Mouse (Mus musculus): Measurements from ENCODE around the gene Pgm1. TPM values are rescaled to one million over a fixed set of nuclear protein-coding genes. Genes with fewer than 3 reads are reported as not detected.

Gene Pgm1
- polyA plus RNA-seq, 1 experiment from 2014 or later, result 47.5 TPM

- WGBS, result 85% methylated on average over 12 of the region's 12 CpGs
- no peak for DNase-seq (ENCODE audit: low spot score)
- Histone ChIP-seq H3K9me3 (ENCODE audit: control insufficient read depth, low read length) (no peaks in the 10 kb centered on the region), H3K27ac (ENCODE audit: low read depth, low read length) (no peak overlapping the region), H3K9ac (ENCODE audit: low read depth, low read length) (no peak overlapping the region), H3K4me2 (replicated peaks; ENCODE audit: low read depth, low read length) (no peak overlapping the region), H3K4me1 (replicated peaks; ENCODE audit: control insufficient read depth, insufficient read depth, low read length) (no peaks in the 10 kb centered on the region), H3K27me3 (ENCODE audit: control insufficient read depth, insufficient read depth, low read length) (no peaks in the 10 kb centered on the region), H3K36me3 (ENCODE audit: control insufficient read depth, insufficient read depth, low read length) (no peaks in the 10 kb centered on the region), H3K4me3 (ENCODE audit: low read depth, low read length) (no peak overlapping the region)
- no peak for ATAC-seq (ENCODE audit: low FRiP score)
Observed at GRCm38 (mm10) chr4:99985631-99986030, 56.4 kb downstream of the Pgm1 start.

GRCm38 (mm10) chr4:99986609-99987008 lies 57.4 kb downstream of the Pgm1 start:
- Histone ChIP-seq H3K4me2 (replicated peaks; ENCODE audit: low read depth, low read length) (no peak overlapping the region), H3K36me3 (ENCODE audit: control insufficient read depth, insufficient read depth, low read length) (no peaks in the 10 kb centered on the region), H3K9ac (ENCODE audit: low read depth, low read length) (no peak overlapping the region), H3K4me1 (replicated peaks; ENCODE audit: control insufficient read depth, insufficient read depth, low read length) (no peaks in the 10 kb centered on the region), H3K9me3 (ENCODE audit: control insufficient read depth, low read length) (no peaks in the 10 kb centered on the region), H3K27ac (ENCODE audit: low read depth, low read length) (no peak overlapping the region), H3K27me3 (ENCODE audit: control insufficient read depth, insufficient read depth, low read length) (no peaks in the 10 kb centered on the region), H3K4me3 (ENCODE audit: low read depth, low read length) (no peak overlapping the region)
- no peak for DNase-seq (ENCODE audit: low spot score)
- ATAC-seq (ENCODE audit: low FRiP score), result no peak
- 96% methylated on average over 10 of the region's 10 CpGs for WGBS

- no peaks in the 10 kb centered on the region for H3K27me3 ChIP-seq (ENCODE audit: control insufficient read depth, insufficient read depth, low read length)
- no peak overlapping the region for H3K4me3 ChIP-seq (ENCODE audit: low read depth, low read length)
- DNase-seq (ENCODE audit: low spot score) (no peak), ATAC-seq (ENCODE audit: low FRiP score) (no peak)
- H3K4me2 ChIP-seq (replicated peaks; ENCODE audit: low read depth, low read length), result no peak overlapping the region
- H3K9me3 ChIP-seq (ENCODE audit: control insufficient read depth, low read length), result no peaks in the 10 kb centered on the region
- no peak overlapping the region for H3K9ac ChIP-seq (ENCODE audit: low read depth, low read length)
- WGBS, result 71% methylated on average over 7 of the region's 7 CpGs
- no peak overlapping the region for H3K27ac ChIP-seq (ENCODE audit: low read depth, low read length)
- no peaks in the 10 kb centered on the region for H3K4me1 ChIP-seq (replicated peaks; ENCODE audit: control insufficient read depth, insufficient read depth, low read length)
- H3K36me3 ChIP-seq (ENCODE audit: control insufficient read depth, insufficient read depth, low read length), result no peaks in the 10 kb centered on the region
Observed at GRCm38 (mm10) chr4:99988771-99989170, 59.6 kb downstream of the Pgm1 start.

- ATAC-seq (ENCODE audit: low FRiP score) (no peak), DNase-seq (ENCODE audit: low spot score) (no peak)
- H3K4me1 ChIP-seq (replicated peaks; ENCODE audit: control insufficient read depth, insufficient read depth, low read length), result no peaks in the 10 kb centered on the region
- H3K27me3 ChIP-seq (ENCODE audit: control insufficient read depth, insufficient read depth, low read length), result no peaks in the 10 kb centered on the region
- H3K9me3 ChIP-seq (ENCODE audit: control insufficient read depth, low read length), result no peaks in the 10 kb centered on the region
- H3K9ac ChIP-seq (ENCODE audit: low read depth, low read length), result no peak overlapping the region
- no peak overlapping the region for H3K4me2 ChIP-seq (replicated peaks; ENCODE audit: low read depth, low read length)
- no peak overlapping the region for H3K4me3 ChIP-seq (ENCODE audit: low read depth, low read length)
- no peak overlapping the region for H3K27ac ChIP-seq (ENCODE audit: low read depth, low read length)
- H3K36me3 ChIP-seq (ENCODE audit: control insufficient read depth, insufficient read depth, low read length), result no peaks in the 10 kb centered on the region
- WGBS, result 75% methylated on average over 5 of the region's 5 CpGs
Observed at GRCm38 (mm10) chr4:100000971-100001370, 71.8 kb downstream of the Pgm1 start.

GRCm38 (mm10) chr4:100001806-100002205 lies 72.6 kb downstream of the Pgm1 start:
- no peak overlapping the region for H3K9ac ChIP-seq (ENCODE audit: low read depth, low read length)
- no peaks in the 10 kb centered on the region for H3K9me3 ChIP-seq (ENCODE audit: control insufficient read depth, low read length)
- no peak for ATAC-seq (ENCODE audit: low FRiP score)
- no peaks in the 10 kb centered on the region for H3K27me3 ChIP-seq (ENCODE audit: control insufficient read depth, insufficient read depth, low read length)
- no peak overlapping the region for H3K27ac ChIP-seq (ENCODE audit: low read depth, low read length)
- no peak overlapping the region for H3K4me3 ChIP-seq (ENCODE audit: low read depth, low read length)
- H3K36me3 ChIP-seq (ENCODE audit: control insufficient read depth, insufficient read depth, low read length), result no peaks in the 10 kb centered on the region
- 75% methylated on average over 7 of the region's 7 CpGs for WGBS
- no peak overlapping the region for H3K4me2 ChIP-seq (replicated peaks; ENCODE audit: low read depth, low read length)
- no peak for DNase-seq (ENCODE audit: low spot score)
- no peaks in the 10 kb centered on the region for H3K4me1 ChIP-seq (replicated peaks; ENCODE audit: control insufficient read depth, insufficient read depth, low read length)

- Histone ChIP-seq H3K4me1 (replicated peaks; ENCODE audit: control insufficient read depth, insufficient read depth, low read length) (no peaks in the 10 kb centered on the region; the same call in 1 of the 2 replicates), H3K36me3 (ENCODE audit: control insufficient read depth, insufficient read depth, low read length) (no peaks in the 10 kb centered on the region), H3K9me3 (ENCODE audit: control insufficient read depth, low read length) (no peaks in the 10 kb centered on the region), H3K9ac (ENCODE audit: low read depth, low read length) (no peak overlapping the region), H3K27ac (ENCODE audit: low read depth, low read length) (no peak overlapping the region), H3K27me3 (ENCODE audit: control insufficient read depth, insufficient read depth, low read length) (no peaks in the 10 kb centered on the region), H3K4me2 (replicated peaks; ENCODE audit: low read depth, low read length) (no peak overlapping the region), H3K4me3 (ENCODE audit: low read depth, low read length) (no peak overlapping the region)
- ATAC-seq (ENCODE audit: low FRiP score) (no peak), DNase-seq (ENCODE audit: low spot score) (no peak)
- 87% methylated on average over 7 of the region's 7 CpGs for WGBS
Observed at GRCm38 (mm10) chr4:100007721-100008120, 78.5 kb downstream of the Pgm1 start.

- ATAC-seq (ENCODE audit: low FRiP score), result peak; percentile 66
- Histone ChIP-seq H3K27ac (ENCODE audit: low read depth, low read length) (no peak overlapping the region), H3K9me3 (ENCODE audit: control insufficient read depth, low read length) (no peaks in the 10 kb centered on the region)
Observed at GRCm38 (mm10) chr4:100008371-100009090, 79.3 kb downstream of the Pgm1 start.

GRCm38 (mm10) chr4:100009211-100009678 lies 80.0 kb downstream of the Pgm1 start:
- 59% methylated on average over 8 of the region's 8 CpGs for WGBS
- H3K4me1 ChIP-seq (replicated peaks; ENCODE audit: control insufficient read depth, insufficient read depth, low read length), result no peaks in the 10 kb centered on the region; the same call in 1 of the 2 replicates
- ATAC-seq (ENCODE audit: low FRiP score), result no peak
- H3K4me2 ChIP-seq (replicated peaks; ENCODE audit: low read depth, low read length), result no peak overlapping the region
- DNase-seq (ENCODE audit: low spot score), result no peak
- H3K27me3 ChIP-seq (ENCODE audit: control insufficient read depth, insufficient read depth, low read length), result no peaks in the 10 kb centered on the region
- no peaks in the 10 kb centered on the region for H3K36me3 ChIP-seq (ENCODE audit: control insufficient read depth, insufficient read depth, low read length)
- no peak overlapping the region for H3K27ac ChIP-seq (ENCODE audit: low read depth, low read length)
- H3K4me3 ChIP-seq (ENCODE audit: low read depth, low read length), result no peak overlapping the region
- no peaks in the 10 kb centered on the region for H3K9me3 ChIP-seq (ENCODE audit: control insufficient read depth, low read length)
- no peak overlapping the region for H3K9ac ChIP-seq (ENCODE audit: low read depth, low read length)

More at GRCm38 (mm10) chr4:100008371-100009090, 79.3 kb downstream of the Pgm1 start:
- H3K36me3 ChIP-seq (ENCODE audit: control insufficient read depth, insufficient read depth, low read length), result no peaks in the 10 kb centered on the region
- no peaks in the 10 kb centered on the region for H3K27me3 ChIP-seq (ENCODE audit: control insufficient read depth, insufficient read depth, low read length)
- H3K9ac ChIP-seq (ENCODE audit: low read depth, low read length), result no peak overlapping the region
- DNase-seq (ENCODE audit: low spot score), result peak; percentile 77
- H3K4me2 ChIP-seq (replicated peaks; ENCODE audit: low read depth, low read length), result no peak overlapping the region
- H3K4me1 ChIP-seq (replicated peaks; ENCODE audit: control insufficient read depth, insufficient read depth, low read length), result no peaks in the 10 kb centered on the region; the same call in 1 of the 2 replicates
- 39% methylated on average over 5 of the region's 5 CpGs for WGBS
- no peak overlapping the region for H3K4me3 ChIP-seq (ENCODE audit: low read depth, low read length)

- Histone ChIP-seq H3K27ac (ENCODE audit: low read depth, low read length) (no peak overlapping the region), H3K4me1 (replicated peaks; ENCODE audit: control insufficient read depth, insufficient read depth, low read length) (no peaks in the 10 kb centered on the region; the same call in 1 of the 2 replicates), H3K9me3 (ENCODE audit: control insufficient read depth, low read length) (no peaks in the 10 kb centered on the region), H3K4me2 (replicated peaks; ENCODE audit: low read depth, low read length) (no peak overlapping the region), H3K27me3 (ENCODE audit: control insufficient read depth, insufficient read depth, low read length) (no peaks in the 10 kb centered on the region), H3K9ac (ENCODE audit: low read depth, low read length) (no peak overlapping the region), H3K36me3 (ENCODE audit: control insufficient read depth, insufficient read depth, low read length) (no peaks in the 10 kb centered on the region), H3K4me3 (ENCODE audit: low read depth, low read length) (no peak overlapping the region)
- ATAC-seq (ENCODE audit: low FRiP score), result no peak
- 94% methylated on average over 3 of the region's 3 CpGs for WGBS
- no peak for DNase-seq (ENCODE audit: low spot score)
Observed at GRCm38 (mm10) chr4:100010916-100011315, 81.7 kb downstream of the Pgm1 start.

Data from hindbrain, embryonic 11.5 days (tissue).